Mouse (Mus musculus) layer of hippocampus, adult 9-10 months (tissue): ENCODE measurements at regions not wholly inside any gene's neighbourhood (a gene's known extent, or its start where the extent isn't known, plus 50 kb on each side); places are given as distances from the start of the nearest gene placed in this dataset.

Experiments used
- DNase-seq: peaks from one replicate; pipeline ENCODE4 v3.0.0; 2022; ENCODE audit warnings: low spot score

DNA sequence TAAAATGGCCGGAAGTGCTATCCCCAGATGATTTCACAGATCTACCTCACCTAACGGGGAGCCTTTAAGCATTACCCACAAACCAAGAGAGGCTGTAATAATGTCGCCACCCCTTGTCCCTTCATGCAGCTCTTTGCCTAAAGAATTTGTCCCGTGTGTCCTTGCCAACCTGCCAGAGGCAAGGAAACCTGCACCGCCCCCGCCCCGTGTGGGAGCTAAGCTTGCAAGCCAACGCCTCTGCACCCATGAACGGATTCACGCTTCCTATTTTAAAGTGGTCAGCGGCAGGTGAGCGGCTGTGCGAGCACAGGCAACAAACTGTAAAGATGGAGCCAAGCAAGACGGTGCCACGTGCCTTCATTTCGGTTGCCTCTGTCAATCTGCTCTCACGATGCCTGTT, 63.1 kb downstream of the Gm11011 start:
- no peak for DNase-seq

DNA sequence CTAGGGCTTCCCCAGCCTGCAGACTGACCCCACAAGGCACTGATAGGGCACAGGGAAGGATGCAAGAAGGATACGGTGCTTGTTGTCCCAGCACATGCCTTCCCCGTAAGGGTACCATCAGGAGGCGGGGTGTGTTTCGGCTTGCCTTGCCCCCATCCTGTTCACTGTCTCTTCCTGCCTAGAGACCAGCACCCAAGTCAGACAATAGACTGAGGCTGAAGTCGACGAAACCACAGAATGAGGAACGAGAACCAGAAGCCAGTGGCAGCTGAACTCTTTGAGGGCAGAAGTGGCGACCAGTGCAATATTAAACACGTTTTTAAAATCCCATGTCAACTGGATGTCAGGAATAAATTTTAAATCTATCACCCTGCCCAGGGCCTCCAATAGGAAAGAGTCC, 67.6 kb downstream of the Gm11011 start:
- DNase-seq: no peak

DNA sequence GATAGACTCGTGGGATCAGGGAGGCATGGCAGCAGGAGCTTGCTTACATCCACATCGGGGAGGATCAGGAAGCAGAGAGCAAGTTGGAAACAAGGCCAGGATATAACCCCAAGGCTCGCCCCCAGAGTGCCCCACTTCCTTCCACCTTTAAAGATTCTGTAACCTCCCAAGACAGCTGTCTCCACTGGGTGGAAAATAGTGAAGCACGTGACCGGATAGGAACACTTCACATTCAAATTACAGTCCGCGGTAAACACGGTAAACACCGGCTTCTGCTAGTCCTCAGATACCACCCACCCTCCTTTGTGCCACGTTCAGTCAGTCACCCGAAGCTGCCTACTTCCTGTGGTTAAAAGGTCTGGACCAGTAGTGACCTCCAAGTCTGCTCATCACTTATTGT, 72.2 kb downstream of the Gm11011 start:
- DNase-seq: no peak

DNA sequence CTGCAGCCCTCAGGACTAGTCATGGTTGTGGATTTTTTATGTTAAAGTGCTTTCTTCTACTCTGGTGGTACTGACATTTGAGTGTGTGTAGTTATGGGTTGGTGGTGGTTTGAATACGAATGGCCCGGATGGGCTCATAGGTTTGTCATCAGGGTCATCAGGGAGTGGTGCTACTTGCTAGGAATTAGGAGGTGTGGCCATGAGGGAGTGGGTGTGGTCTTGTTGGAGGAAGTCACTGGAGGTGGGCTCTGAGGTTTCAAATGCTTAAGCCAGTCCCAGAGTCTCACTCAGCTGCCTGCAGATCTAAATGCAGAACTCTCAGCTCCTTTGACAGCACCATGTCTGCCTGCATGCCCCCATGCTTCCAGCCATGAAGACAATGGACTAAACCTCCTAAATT, 76.8 kb downstream of the Gm11011 start:
- DNase-seq: no peak

DNA sequence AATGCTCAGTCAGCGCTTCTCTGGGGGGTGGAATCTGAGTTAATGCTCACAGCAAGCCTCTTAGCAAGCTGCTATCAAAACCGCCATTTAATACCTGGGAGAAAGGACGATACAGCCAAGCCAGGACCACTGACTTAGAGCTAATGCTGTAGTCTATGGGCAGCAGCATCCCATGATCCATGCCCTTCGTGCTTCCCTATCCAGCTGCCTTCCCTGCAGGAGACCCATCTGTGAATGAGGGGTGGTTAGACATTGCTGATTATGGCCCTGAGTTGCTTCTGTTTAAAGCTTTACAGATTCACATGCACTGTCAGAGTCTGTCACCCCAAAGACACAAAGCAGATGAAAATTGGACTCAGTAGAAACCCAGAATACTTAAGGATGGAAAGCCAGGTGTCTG, 78.1 kb downstream of the Gm11011 start:
- no peak for DNase-seq

DNA sequence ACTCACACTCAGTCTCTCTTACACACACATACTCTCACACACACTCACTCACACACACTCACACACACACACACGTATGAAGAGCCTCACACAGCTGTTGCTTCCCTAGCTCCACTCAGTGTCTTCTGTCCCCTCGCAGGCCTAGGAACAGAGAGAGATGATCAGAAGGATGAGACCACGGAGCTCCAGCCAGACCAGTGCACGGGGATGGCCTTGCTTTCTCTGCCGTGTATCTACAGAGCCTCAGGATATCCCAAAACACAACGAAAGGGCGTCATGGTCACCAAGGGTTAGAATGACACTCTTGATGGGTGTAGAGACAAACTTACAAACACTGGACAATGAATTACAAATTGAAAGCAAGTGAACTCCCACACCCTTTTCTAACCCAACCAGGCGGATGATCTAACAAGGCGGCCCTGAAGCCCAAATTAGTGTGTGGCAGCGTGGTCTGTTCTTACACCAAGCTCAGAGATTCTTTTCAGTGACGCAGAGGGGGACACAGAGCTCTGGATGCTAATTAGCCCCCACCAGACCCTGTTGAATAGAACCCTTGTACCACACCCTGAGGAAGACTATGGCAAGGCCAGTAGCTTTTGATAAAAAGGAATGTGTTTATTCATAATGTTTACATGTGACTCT, 83.0 kb downstream of the Gm11011 start:
- DNase-seq: no peak

DNA sequence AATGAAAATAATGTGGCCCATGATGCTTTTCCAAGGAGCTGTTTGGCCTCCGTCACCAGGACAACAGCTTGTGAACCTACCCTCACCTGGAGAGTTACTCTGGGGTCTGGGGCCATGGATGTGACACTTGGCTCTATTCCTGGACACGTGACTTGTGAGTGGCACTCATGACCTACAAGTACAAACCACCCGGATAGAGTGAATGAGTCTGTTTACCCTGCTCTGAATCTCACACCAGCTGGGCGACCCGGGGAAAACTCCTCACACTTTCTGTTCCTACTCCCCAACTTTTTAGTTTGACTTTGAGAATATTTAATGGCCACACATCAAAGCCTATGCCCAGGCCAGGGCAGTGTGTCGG, 84.0 kb downstream of the Gm11011 start:
- DNase-seq: no peak

DNA sequence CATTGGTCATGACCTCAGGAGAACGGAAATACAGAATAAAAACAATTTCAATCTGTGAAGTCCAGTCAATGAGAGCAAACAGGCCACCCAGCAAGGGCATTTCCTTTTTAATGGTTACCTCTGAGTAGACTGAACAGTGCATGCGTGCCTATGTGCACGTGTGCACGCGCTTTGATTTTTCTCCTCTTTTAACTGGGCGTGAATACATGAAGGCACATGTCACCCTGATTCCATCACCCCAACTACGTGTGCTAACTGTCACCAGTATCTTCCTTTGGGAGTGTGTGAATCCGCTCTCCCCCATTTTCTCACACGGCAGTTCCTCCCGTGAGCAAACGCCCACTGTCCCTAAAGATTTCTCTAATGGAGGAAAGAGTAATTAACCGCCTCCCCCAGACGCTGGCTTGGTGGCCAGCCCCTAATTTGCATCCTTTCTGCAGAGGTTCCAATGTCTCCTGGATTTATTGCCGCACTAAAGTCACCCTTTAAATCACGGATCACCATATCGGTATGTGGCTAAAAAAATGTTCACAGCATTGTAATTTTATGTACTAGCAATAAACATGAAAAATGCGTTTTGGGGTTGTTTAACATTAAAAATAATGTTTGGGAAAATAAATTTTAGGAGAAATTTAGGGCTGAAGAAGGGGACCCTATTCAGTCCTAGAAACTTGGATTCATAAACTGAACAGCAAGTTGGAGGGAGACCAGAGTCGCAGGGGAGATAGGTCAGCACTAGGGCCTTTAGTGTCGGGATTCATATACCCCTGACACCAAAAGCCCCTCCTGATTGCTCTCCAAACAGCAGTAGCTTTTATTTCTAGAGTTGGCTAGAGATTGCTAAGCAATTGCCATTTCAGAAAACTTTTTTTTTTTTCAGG, 84.6 kb downstream of the Gm11011 start:
- DNase-seq: no peak

DNA sequence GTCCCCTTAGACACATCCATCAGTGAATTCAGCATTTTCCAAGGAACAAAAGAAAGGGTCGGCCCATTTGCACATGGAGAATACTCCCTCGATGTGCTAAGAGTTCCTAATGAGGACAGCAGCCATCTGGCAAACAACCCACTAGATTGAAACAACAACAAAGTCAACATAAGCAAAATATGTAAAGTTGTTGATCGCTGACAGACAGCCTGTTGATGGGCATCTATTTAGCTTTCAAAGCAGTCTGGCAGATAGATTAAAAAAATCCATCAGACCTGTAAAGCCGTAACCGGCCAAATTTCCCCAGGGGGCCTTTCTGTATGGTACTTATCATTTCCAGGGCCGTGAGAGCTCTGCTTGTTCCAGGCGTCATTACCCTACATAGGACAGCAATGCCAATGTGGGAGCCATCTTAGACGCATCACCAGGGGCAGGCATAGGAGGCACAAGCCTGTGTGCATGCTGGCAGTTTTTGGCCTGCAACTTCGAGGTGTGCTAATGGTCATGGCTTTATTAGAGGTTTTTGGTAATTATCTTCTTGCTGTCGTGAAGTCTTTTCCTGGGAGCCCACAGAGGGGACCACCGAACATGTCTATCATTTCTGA, 85.7 kb downstream of the Gm11011 start:
- DNase-seq: no peak

DNA sequence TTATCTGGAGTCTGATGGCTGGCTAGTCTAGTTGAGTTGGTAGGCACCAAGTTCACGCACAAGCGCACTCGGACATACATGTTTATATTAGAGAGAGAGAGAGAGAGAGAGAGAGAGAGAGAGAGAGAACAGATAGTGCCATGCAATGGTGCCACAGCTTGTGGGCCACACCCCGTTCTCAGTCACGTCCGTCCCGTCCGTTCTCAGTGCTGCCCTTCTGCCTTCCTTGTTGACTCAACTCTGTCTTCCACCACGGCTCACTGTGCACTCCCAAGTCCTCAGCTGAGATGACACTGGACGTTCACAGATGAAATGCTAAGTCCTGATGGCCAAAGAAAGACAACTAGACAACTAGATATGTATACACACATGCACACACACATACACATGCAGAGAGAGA, 92.2 kb downstream of the Gm11011 start:
- DNase-seq: no peak

DNA sequence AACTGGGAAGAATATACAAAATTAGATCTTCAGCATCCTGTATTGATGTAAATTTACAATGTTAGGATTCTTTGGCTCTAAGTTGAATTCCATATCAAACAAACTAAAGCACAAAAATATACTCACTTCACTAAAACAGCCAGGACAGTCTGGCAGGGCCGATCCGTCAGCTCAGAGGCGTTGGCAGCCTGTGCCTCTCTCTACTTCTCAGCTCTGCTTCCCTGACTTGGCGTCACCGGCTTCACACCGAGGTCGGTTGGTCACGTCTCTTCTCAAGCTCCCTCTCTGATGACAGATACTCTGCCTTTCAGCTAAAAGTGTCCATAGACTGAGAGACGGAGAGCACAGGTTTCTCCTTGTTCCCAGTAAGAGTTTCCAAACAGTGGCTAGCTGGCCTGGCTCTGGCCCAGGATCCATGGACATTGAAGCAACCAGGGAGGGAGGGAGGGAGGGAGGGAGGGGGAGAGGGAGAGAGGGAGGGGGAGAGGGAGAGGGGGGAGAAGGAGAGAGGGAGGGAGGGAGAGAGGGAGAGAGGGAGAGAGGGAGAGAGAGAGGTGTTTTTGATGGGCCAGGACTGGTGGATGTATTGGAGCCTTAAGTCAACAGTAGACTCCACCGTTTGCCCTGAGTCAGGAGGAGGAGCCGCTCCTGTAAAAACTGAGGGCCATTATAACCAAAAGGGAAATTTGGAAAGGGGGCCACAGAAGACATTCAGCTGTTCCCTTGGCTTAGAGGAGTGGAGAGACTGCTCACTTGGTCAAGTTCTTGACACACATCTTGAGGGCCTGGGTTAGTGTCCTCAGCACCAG, 92.8 kb downstream of the Gm11011 start:
- no peak for DNase-seq

DNA sequence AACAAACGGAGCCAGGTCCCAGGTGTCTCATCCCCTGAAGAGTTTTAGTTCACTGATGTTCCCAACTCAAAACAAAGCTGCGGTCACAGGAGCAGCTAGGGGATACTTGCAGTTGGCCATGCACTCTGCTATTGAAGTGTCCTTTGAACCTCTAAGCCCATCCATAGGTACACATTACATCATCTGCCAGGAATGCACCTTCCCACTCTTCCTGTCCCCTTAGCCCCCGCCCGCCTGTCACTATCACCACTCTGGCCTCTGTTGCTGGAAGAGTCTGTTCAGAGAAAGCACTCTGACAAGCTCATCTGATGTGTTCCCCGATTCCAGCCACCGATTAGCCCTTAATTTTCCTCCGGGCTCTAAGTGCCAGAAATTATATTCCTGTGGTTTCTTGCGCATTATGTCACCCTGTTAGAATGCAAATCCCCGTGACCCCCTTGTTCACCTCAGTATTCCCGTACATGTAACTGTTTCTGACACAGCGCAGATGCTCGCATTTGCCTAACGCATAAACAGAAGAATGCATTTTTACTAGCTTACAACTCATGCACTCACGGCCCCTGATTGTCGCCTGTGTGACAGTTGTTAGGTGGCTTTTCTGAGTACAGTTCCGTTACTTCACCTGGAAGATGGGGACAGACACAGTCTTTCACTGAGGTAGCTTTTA, 93.8 kb downstream of the Gm11011 start:
- DNase-seq: no peak

DNA sequence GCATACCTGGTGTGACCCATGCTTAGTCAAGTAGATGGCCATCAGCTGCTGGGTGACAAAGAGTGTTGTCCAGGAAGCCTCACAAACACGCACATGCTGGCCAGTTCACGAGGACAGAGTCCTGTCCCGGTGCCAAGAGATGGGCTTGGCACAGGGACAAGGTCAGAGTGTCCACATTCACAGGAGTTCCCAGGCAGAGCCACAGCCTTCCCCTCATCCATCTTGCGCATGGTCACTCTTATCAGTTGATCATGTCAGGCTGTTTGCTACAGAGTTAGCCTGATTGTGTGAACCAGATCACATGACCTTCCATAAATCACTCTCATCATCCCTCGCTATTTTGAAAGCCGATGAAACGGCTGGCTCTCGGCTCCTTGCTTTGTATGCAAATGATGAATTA, 103.6 kb downstream of the Gm11011 start:
- DNase-seq: no peak

DNA sequence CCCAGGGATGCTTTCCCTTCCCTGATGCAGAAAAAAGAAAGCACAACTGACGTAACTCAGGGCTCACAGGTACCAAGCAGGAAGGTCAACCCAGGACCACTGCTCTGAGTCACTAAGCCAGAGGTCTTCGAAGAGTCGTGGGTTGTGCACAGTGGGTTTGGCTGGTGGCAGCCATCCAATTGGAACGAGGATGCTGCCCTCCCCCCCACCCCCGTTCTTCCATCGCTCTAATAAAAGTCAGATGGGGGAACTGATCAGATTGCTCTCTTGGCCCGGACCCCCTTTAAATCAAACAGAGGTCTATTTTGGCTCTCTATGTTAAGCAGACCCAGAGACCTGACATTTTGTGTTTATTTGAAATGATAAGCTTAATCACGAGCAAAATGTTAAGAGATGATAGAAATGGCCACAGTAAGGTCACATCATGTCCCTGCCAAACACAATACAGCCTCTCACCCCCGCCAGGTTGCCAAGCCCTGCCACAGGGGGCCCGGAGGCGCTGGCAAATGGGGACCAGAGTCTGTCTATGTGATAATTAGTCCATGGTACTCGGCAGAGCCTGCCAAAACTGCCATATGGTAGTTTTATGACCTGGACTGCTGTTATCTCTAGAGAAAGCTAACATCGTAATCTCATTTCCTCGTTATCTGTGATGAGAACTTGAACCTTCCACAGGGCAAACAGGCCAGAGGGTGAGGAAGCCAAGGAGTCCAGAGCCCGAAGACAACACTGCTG, 105.6 kb downstream of the Gm11011 start:
- DNase-seq: no peak

DNA sequence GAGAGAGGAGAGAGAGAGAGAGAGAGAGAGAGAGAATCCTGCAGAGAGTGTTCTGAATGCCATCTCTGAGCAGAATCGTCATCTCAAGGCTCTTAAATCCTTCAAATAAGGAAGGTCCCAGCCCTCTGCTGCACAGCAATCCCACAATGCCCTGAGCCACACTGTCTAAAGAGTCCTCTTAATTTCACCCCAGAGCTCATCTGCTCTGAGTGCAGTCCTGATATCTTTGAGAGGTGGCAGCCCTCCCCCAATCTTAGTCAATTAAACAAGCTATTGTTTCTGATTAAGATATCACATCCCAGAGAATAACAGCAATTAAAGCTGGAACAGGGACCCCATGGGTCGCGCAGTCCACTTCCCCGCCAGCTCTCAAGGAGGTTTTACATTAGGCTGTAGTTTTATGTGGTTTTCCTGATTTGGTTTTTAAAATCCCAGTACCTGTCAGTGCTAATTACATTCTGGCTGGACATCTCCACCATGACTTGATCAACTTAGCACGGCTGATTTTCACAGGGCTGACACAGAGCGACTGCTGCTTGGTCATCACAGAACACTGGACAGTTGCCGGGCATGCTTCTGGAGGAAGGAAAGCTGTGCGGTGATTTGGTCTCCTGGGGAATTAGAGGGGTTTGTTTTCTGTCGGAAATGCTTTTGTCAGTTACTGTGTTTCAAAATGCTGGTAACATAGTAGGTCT, 113.0 kb downstream of the Gm11011 start:
- DNase-seq: no peak

DNA sequence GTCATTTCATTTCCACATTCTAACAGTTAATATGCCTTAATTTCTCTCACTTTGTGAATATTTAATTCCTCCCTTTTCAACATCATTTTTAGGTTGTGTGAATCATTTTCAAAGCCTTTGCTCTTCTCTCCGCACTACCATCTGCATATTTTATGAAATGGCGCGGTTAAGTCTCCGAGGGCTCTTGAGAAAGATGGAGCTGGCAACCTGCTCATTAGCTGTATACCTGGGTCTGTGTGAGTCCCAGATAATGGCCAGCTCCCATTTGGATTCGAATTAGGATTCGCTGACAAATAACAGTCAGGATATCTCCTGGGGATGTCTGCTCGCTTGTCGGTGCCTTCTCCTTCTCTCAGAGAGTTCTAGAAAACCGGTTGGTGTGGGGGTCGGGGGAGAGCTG, 118.0 kb downstream of the Gm11011 start:
- no peak for DNase-seq

DNA sequence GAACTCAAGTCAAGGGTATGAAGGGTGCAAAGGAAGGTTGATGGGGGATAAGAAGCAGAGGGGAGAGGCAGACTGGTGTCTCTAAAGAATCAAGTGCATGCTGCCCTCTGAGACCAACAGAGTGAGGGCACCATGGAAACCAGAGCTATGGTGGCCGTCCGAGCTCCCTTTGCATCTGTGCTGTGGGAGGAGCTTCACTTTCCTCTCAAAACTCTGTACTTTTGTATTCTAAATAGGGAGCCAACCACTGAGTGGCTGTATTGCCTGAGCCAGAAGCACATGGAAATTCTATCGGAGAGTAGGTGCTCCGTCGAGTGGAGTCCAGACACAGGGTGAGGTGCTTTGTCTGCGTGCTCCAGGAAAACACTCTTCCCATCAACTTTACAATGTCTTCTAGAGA, 119.9 kb downstream of the Gm11011 start:
- no peak for DNase-seq

DNA sequence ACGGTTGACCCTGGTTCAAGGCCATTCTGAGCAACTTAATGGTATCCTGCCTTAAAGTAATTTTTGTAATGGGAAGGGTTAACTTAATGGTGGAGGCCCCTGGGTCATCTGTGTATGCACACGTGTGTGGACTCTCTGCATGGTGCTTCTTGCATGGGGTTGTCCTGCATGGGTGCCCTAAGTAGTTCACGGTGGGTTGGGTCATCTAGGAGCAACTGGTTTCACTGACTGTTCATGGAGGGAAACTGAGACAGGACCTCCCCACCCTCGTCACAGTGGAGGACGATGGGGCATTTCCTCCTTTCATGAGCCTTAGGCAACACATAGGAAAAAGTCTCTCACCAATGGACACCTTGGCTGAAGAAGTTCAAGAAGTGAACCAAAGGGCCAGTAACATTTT, 123.4 kb downstream of the Gm11011 start:
- DNase-seq: no peak

DNA sequence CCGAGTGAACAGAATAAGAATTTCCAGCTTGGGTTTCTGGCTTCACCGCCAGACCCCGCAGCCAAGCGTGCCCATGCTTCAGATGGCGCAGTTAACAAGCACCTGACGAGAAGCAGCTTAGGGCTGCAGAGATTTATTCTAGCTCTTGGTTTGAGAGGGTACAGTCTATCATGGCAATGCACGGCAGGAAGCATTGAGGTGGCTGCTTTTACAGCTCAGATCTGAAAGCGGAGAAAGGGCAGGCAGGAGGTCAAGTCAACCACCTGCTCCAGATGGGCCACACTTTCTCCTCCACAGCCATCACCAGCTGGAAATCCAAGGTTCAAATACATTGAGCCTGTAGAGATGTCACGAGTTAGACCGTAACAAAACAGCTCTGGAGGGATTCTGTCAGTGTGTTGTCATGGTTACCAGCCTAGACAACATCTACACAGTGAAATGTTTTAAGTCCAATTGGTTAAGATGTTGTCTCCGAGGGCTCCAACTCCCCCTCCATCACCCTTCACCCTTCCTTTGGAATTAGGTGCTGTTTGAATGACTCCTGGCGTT, 126.0 kb downstream of the Gm11011 start:
- no peak for DNase-seq

DNA sequence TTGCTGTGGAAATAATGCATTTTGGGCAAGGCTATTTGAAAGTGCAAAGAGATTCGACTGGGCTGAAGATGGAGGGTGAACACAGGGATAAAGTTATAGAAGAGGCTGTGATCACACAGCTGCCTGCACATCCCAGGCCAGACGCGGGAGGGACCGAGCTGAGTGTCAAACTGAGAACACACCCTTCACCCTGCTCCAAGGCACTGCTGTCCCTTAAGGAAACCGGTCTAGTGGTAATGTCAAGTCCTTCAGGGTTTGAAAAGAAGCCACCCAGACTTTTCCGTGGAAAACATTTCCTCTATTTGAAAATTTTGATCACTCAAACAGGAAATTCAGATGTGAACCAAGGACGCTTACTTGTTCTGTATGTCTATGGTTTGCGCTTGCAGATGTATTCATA, 134.6 kb downstream of the Gm11011 start:
- no peak for DNase-seq
